Mouse (Mus musculus) ES-Bruce4 (cell line): ENCODE results near the gene Spats2l. TPM values are rescaled to one million over a fixed set of nuclear protein-coding genes. Genes with fewer than 3 reads are reported as not detected.

ENCODE experiments used
- H3K27ac ChIP-seq: 2 replicates; pipeline ENCODE4 v1.5.1; 2012; ENCODE audit warnings: low read length, inconsistent platforms; ENCODE audit not compliant: insufficient read depth
- H3K27me3 ChIP-seq: 2 replicates; pipeline ENCODE4 v1.6.1; 2012; ENCODE audit warnings: mild to moderate bottlenecking, low read length, inconsistent platforms; ENCODE audit not compliant: control insufficient read depth, poor library complexity, insufficient read depth, severe bottlenecking
- H3K36me3 ChIP-seq: 2 replicates; pipeline ENCODE4 v1.6.1; 2012; ENCODE audit warnings: inconsistent platforms, mild to moderate bottlenecking, low read length, moderate library complexity; ENCODE audit not compliant: control insufficient read depth, poor library complexity, insufficient read depth, severe bottlenecking
- H3K4me1 ChIP-seq: one replicate; pipeline ENCODE4 v1.8.1; 2011; ENCODE audit warnings: low read length; ENCODE audit not compliant: control insufficient read depth, insufficient read depth
- H3K4me3 ChIP-seq: 2 replicates; pipeline ENCODE4 v1.5.1; 2011; ENCODE audit warnings: low read depth, mild to moderate bottlenecking, low read length
- H3K9ac ChIP-seq: 2 replicates; pipeline ENCODE4 v1.6.1; 2012; ENCODE audit warnings: low read depth, mild to moderate bottlenecking, inconsistent platforms; ENCODE audit not compliant: poor library complexity, severe bottlenecking
- H3K9me3 ChIP-seq: replicated peaks from 2 replicates; pipeline ENCODE4 v1.6.1; 2012; ENCODE audit warnings: mild to moderate bottlenecking, low read length, inconsistent platforms; ENCODE audit not compliant: control insufficient read depth, poor library complexity, insufficient read depth, severe bottlenecking
- CTCF ChIP-seq: IDR thresholded peaks from one replicate; pipeline ENCODE4 v1.8.1; 2011; ENCODE audit warnings: low read depth, low read length
- EP300 ChIP-seq: IDR thresholded peaks from 2 replicates; pipeline ENCODE4 v1.6.1; 2011; ENCODE audit warnings: low read depth, low read length; ENCODE audit not compliant: insufficient read depth
- POLR2A ChIP-seq: IDR thresholded peaks from one replicate; pipeline ENCODE4 v1.8.1; 2011; ENCODE audit warnings: low read length; ENCODE audit not compliant: insufficient read depth
- polyA plus RNA-seq: library from polyadenylated mRNA; stranded (reverse); fragments of >200 nt; gene quantifications from 2 replicates; pipeline ENCODE4 v1.2.4, GENCODE M21; 2011; ENCODE audit warnings: low read depth; ENCODE audit not compliant: missing spikeins, insufficient read depth, insufficient read length

Spats2l gene
- polyA plus RNA-seq, 1 experiment = 14.1 TPM

DNA sequence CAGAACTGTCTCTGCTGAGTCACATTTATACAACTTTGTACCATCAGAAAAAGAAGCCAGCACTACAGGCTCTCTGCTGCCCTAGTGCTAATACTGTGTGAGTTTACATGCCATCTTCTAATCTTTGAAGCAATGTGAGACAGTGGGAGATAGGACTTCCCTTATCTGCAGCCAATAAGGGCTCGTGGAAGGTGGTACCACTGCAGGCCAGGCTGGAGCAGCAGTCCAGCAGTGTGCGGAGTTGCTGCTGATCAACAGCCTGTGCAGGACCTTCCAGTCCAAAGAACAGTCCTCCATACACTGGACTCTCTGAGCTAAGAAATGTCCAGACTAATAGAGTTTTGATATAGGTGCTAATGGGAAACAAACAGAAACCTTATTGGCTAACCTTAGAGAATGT is 59.2 kb downstream of the Spats2l start:
- H3K4me3 ChIP-seq = no peak overlapping the region
- no peaks in the 10 kb centered on the region for H3K27me3 ChIP-seq
- no peaks in the 10 kb centered on the region for H3K36me3 ChIP-seq
- no peak overlapping the region for H3K27ac ChIP-seq
- H3K4me1 ChIP-seq = no peaks in the 10 kb centered on the region
- H3K9me3 ChIP-seq = no peaks in the 10 kb centered on the region
- TF ChIP-seq EP300 (no peak), POLR2A (no peak), CTCF (no peak)
- H3K9ac ChIP-seq = no peak overlapping the region

DNA sequence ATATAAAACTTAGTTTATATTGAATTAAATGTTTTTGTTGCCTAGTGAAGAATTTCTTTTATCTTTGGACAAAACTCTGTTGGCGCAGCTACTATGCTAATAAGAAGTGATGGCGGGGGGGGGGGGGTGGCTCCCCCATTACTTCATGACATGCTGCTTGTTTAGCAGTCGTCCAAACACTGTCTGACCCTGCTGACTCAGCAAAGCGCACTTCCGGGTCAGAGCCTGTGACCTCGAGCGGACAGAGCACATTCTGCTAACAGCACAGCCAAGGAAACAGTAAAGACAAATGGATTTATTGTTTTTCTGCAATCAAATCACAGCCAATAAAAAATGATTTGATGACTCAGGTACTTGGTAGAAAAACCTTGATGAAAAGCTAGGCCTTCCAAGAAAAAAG is 61.2 kb downstream of the Spats2l start:
- TF ChIP-seq POLR2A = no peak
- no peaks in the 10 kb centered on the region for H3K27me3 ChIP-seq
- no peak overlapping the region for H3K27ac ChIP-seq
- H3K4me3 ChIP-seq = no peak overlapping the region
- no peak overlapping the region for H3K9ac ChIP-seq
- H3K9me3 ChIP-seq = no peaks in the 10 kb centered on the region
- no peaks in the 10 kb centered on the region for H3K36me3 ChIP-seq
- H3K4me1 ChIP-seq = no peaks in the 10 kb centered on the region

DNA sequence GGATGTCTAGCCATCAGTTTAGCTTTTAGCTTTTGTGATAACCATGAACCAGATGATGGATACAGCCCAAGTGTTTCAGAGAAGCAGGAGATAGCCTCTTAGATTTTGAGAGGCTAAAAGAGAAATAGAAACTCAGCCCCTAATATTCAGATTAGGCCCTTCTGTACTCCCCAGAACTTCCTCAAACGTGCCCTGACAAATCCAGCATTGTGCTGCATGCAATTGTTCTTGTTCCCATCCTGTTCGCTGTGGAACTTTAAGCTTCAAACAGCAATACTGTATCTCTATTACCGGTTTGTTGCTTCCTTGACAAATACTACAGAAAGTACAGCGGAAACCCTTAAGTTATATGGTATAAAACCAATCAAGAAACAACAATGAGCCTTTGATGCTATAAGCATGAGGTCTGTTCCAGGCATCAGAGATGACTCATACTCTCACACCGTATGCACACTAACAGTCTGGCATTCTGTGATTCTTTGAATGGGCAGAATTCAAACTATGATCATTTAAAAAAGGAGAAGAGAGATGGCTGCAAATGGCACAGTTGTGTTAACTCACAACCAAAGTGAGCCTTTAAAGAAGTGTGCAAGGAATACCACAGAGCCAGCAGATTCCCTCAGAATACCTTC is 62.8 kb downstream of the Spats2l start:
- no peak overlapping the region for H3K9ac ChIP-seq
- TF ChIP-seq POLR2A (no peak), CTCF (no peak)

DNA sequence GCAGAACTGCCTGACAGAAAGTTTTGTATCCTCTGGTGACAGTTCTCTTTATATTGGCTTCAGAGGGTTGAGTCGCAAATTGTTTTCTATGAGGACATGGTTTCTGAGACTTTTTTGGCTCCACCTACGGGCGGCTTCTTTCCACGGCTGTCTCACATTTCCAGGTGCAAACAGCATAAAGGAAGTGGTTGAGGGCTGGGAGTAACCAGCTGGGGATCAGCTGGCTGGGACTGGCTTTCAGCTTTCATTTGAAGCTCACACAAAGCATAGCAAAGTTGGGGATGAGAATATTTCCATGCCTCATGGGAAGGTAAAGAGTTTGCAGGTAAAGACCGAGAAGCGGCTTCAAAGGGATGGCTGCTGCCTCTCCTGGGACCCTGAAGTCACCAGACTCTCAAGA is 65.9 kb downstream of the Spats2l start:
- no peaks in the 10 kb centered on the region for H3K27me3 ChIP-seq
- no peak overlapping the region for H3K4me3 ChIP-seq
- H3K4me1 ChIP-seq = no peaks in the 10 kb centered on the region
- H3K36me3 ChIP-seq = no peaks in the 10 kb centered on the region
- no peak overlapping the region for H3K9ac ChIP-seq
- TF ChIP-seq EP300 = no peak
- TF ChIP-seq POLR2A = no peak
- no peak for TF ChIP-seq CTCF
- H3K9me3 ChIP-seq = no peaks in the 10 kb centered on the region
- no peak overlapping the region for H3K27ac ChIP-seq

More for the DNA sequence above, 62.8 kb downstream of the Spats2l start:
- Histone ChIP-seq H3K4me1 (no peaks in the 10 kb centered on the region), H3K36me3 (no peaks in the 10 kb centered on the region), H3K9me3 (no peaks in the 10 kb centered on the region), H3K27ac (no peak overlapping the region), H3K4me3 (no peak overlapping the region), H3K27me3 (no peaks in the 10 kb centered on the region)

DNA sequence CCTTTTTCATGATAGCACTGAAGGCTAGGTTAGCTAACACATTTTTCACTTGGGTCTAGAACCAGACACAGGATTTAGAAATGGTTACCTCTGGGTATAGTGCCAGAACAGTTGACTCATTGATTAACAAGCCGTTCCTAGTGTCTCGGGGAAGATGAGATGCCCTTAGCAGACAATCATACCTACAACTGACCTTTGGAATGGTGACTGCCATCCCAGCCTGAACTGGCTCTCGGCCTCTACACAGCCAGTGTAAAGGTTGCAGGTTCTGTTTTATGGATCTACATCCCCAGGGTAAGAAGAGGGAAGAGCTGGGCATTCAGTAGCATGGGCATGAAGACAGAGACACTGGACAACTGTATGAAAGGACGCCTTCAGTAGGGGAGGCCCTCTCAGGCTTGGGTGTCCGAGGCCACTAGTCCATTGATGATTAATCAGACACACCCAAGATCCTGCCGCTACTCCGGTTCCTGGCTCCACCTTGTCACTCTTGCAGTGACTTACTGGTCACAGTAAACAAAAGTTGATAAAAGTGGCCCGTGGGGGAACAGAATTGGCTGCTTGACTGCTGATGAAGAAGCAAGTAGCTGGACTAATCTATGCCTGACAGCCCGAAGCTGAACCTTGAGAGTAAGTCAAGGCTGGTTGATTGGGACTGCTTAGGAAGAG is 71.2 kb downstream of the Spats2l start:
- no peaks in the 10 kb centered on the region for H3K9me3 ChIP-seq
- H3K9ac ChIP-seq = no peak overlapping the region
- no peaks in the 10 kb centered on the region for H3K4me1 ChIP-seq
- no peaks in the 10 kb centered on the region for H3K27me3 ChIP-seq
- no peak overlapping the region for H3K27ac ChIP-seq
- no peak overlapping the region for H3K4me3 ChIP-seq
- no peaks in the 10 kb centered on the region for H3K36me3 ChIP-seq
- TF ChIP-seq POLR2A = no peak

DNA sequence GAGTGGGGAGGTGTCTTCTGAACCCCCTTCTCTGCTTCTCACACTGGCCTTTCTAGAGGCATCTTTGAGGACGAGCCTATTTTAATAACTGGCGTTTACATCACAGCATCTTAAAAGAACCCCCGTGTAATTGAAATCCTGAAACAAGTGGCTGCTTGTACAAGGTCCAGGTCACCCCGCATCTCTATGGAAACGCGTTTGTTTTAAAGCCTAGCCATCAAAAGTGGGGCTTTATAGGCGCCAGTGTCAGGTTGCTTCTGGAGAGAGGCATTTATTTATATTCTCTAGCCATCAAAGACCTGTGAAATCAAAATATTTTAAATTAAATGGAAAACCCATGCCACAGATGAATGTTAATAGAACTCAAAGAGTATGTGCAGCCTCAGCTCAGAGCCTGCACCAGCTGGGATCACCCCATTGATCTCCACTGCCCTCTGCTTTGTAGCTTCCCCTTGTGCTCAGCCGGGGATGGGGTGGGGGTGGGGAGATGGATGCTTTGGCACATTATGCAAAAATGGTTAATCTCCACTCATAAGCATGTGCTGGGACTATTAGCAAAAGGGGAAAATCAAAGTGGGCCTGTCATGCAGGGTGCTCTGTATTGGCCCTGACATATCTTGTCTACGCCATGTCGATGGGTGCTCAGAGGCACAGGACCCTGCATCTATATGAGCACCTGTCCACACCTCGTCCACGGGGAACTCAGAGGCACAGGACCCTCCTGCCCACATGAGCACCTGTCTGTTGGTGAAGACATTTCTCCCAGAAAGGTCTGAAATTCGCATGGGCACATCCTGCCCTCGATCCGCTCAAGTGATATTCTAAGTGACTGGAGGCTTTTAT is 73.1 kb downstream of the Spats2l start:
- Histone ChIP-seq H3K4me1 (no peaks in the 10 kb centered on the region), H3K4me3 (no peak overlapping the region), H3K27me3 (no peaks in the 10 kb centered on the region), H3K27ac (no peak overlapping the region), H3K36me3 (no peaks in the 10 kb centered on the region), H3K9ac (no peak overlapping the region), H3K9me3 (no peaks in the 10 kb centered on the region)
- TF ChIP-seq CTCF = no peak
- TF ChIP-seq EP300 = no peak
- no peak for TF ChIP-seq POLR2A
